In genomic region chr2:157790836-157791495, GRCm38 (mm10) we compare ENCODE assay signal across 21 mouse cellular contexts. TPM values are rescaled to one million over a fixed set of nuclear protein-coding genes. Genes with fewer than 3 reads are reported as not detected.
DNase-seq lines count a peak whose midpoint lies in the region; ATAC-seq lines count a peak whose summit lies in the region.
"Had no signal": no experiment of that assay in that cellular context is flagged by ENCODE, and none has a peak within 500 bp of the region (broad histone marks: within the 10 kb centered on the region; RNA-seq: fewer than 3 reads in every experiment).

No protein-coding gene starts in this region.

- 70% methylated on average over 8 of the region's 8 CpGs for WGBS in forebrain, embryonic 15.5 days
- 88% methylated on average over 8 of the region's 8 CpGs for WGBS in forebrain, embryonic 11.5 days
- 74% methylated on average over 8 of the region's 8 CpGs for WGBS in neural tube, embryonic 13.5 days

- no peak overlapping the region for H3K4me3 ChIP-seq in forebrain, embryonic 15.5 days
- H3K4me3 ChIP-seq in forebrain, embryonic 11.5 days (ENCODE audit: low read depth, low read length) = no peak overlapping the region
- H3K4me3 ChIP-seq in neural tube, embryonic 13.5 days = no peak overlapping the region
- H3K4me3 ChIP-seq: embryonic facial prominence, embryonic 13.5 days; heart, adult 2 months; limb, embryonic 12.5 days; liver, embryonic 13.5 days had no signal

- DNase-seq in cerebellum, postnatal 10 days = peak; percentile 87 to 88
- no peak for DNase-seq in cerebellum, adult 11-12 months
- DNase-seq in forebrain, embryonic 11.5 days (ENCODE audit: low spot score) = no peak
- DNase-seq in neural tube, embryonic 10.5 days (ENCODE audit: extremely low spot score, low spot score) = no peak
- no peak for DNase-seq in retina, embryonic 14.5 days (ENCODE audit: low spot score)
- DNase-seq in gastrocnemius, postnatal 10 days = no peak
- DNase-seq: adrenal gland, postnatal 14 days; gastrocnemius, postnatal 25 days; heart, adult 2 months; heart, postnatal 36 days; kidney, postnatal 4 days; layer of hippocampus, adult 9-11 months; liver, embryonic 13.5 days; right cerebral cortex, postnatal 25 days; thymus, adult 18-20 months had no signal

- 0 out of 2 replicates have a peak overlapping the region, but pooled peaks have one; percentile 19 for H3K27ac ChIP-seq in forebrain, embryonic 15.5 days (replicated peaks)
- H3K27ac ChIP-seq in forebrain, embryonic 11.5 days (ENCODE audit: low read depth, low read length) = no peak overlapping the region
- peak overlapping the region; percentile 67 for H3K27ac ChIP-seq in neural tube, embryonic 13.5 days (replicated peaks)
- H3K27ac ChIP-seq: embryonic facial prominence, embryonic 13.5 days; heart, adult 2 months; limb, embryonic 12.5 days; liver, embryonic 13.5 days had no signal

- ATAC-seq in forebrain, embryonic 15.5 days (replicated peaks) = no peak
- ATAC-seq in forebrain, embryonic 11.5 days (replicated peaks; ENCODE audit: low FRiP score) = no peak
- ATAC-seq in neural tube, embryonic 13.5 days (ENCODE audit: low read depth) = no peak; the same call in 1 of the 2 replicates
- ATAC-seq: intestine, embryonic 16.5 days had no signal

- no peak overlapping the region for H3K9ac ChIP-seq in forebrain, embryonic 15.5 days (replicated peaks)
- no peak overlapping the region for H3K9ac ChIP-seq in forebrain, embryonic 11.5 days (ENCODE audit: low read length)
- H3K9ac ChIP-seq in neural tube, embryonic 13.5 days = no peak overlapping the region
- H3K9ac ChIP-seq: embryonic facial prominence, embryonic 13.5 days; limb, embryonic 12.5 days; liver, embryonic 13.5 days had no signal

- peaks cover 15% of the 10 kb centered on the region for H3K4me1 ChIP-seq in forebrain, embryonic 15.5 days
- H3K4me1 ChIP-seq in forebrain, embryonic 11.5 days (replicated peaks; ENCODE audit: control insufficient read depth, insufficient read depth, low read length) = 0 out of 2 replicates have a peak, but pooled peaks cover 2% of the 10 kb centered on the region
- H3K4me1 ChIP-seq in neural tube, embryonic 13.5 days (replicated peaks) = peaks cover 59% of the 10 kb centered on the region

- no peaks in the 10 kb centered on the region for H3K27me3 ChIP-seq in forebrain, embryonic 15.5 days
- no peaks in the 10 kb centered on the region for H3K27me3 ChIP-seq in forebrain, embryonic 11.5 days (ENCODE audit: control insufficient read depth, insufficient read depth, low read length)
- H3K27me3 ChIP-seq in neural tube, embryonic 13.5 days = peaks cover 53% of the 10 kb centered on the region
- H3K27me3 ChIP-seq: embryonic facial prominence, embryonic 13.5 days; limb, embryonic 12.5 days; liver, embryonic 13.5 days had no signal

- peaks cover 6% of the 10 kb centered on the region; the same call in 1 of the 2 replicates for H3K36me3 ChIP-seq in forebrain, embryonic 15.5 days
- H3K36me3 ChIP-seq in forebrain, embryonic 11.5 days (ENCODE audit: control insufficient read depth, insufficient read depth, low read length) = no peaks in the 10 kb centered on the region
- H3K36me3 ChIP-seq in neural tube, embryonic 13.5 days = peaks cover 8% of the 10 kb centered on the region; the same call in 1 of the 2 replicates

- H3K4me2 ChIP-seq in forebrain, embryonic 15.5 days (replicated peaks) = no peak overlapping the region
- H3K4me2 ChIP-seq in forebrain, embryonic 11.5 days (ENCODE audit: low read depth, low read length, severe bottlenecking) = no peak overlapping the region
- H3K4me2 ChIP-seq in neural tube, embryonic 13.5 days = no peak overlapping the region
- H3K4me2 ChIP-seq: embryonic facial prominence, embryonic 13.5 days; limb, embryonic 12.5 days; liver, embryonic 13.5 days had no signal

- H3K9me3 ChIP-seq in forebrain, embryonic 15.5 days = no peaks in the 10 kb centered on the region
- H3K9me3 ChIP-seq in forebrain, embryonic 11.5 days (ENCODE audit: control insufficient read depth, low read length) = no peaks in the 10 kb centered on the region
- no peaks in the 10 kb centered on the region for H3K9me3 ChIP-seq in neural tube, embryonic 13.5 days
- H3K9me3 ChIP-seq: embryonic facial prominence, embryonic 13.5 days; G1E; limb, embryonic 12.5 days; liver, embryonic 13.5 days had no signal

RNA-seq across cellular contexts. Expression of gene Ctnnbl1, which starts 53.8 kb away (rescaled TPM):
- 81.1 and 82.5 TPM in 2 replicates for polyA plus RNA-seq in forebrain, embryonic 15.5 days (2015; fragmentation: Nextera tagmentation; extraction: Ambion mirVana)
- 98.3 and 110 TPM in 2 replicates for polyA plus RNA-seq in forebrain, embryonic 11.5 days (2014; fragmentation: Nextera tagmentation; extraction: Ambion mirVana)
- polyA plus RNA-seq in neural tube, embryonic 13.5 days (2015; fragmentation: Nextera tagmentation; extraction: Ambion mirVana) = 69.7 and 72.2 TPM in 2 replicates
- 10 to 100 TPM in 1 of 2 experiments, 1 to 10 TPM in 1; 9.7 to 12.8 TPM for total RNA-seq in gastrocnemius, postnatal 10 days (2021)

Comparison
In these comparisons a context has a peak if more than half of its experiments do, and no peak if none do; other contexts are left out.
1. DNase-seq: peak in cerebellum, postnatal 10 days (2 of 2); none in cerebellum, adult 11-12 months (single experiment), forebrain, embryonic 11.5 days (single experiment), neural tube, embryonic 10.5 days (single experiment), retina, embryonic 14.5 days (single experiment) and gastrocnemius, postnatal 10 days (single experiment).